Mouse (Mus musculus): ENCODE data around the gene Emd.

- TF ChIP-seq CTCF (IDR thresholded peaks at IDR 0.05; ENCODE audit: control insufficient read depth, insufficient read depth, insufficient read length) (no peak), FOSL1 (IDR thresholded peaks at IDR 0.05; ENCODE audit: insufficient read depth, low read length, poor library complexity, severe bottlenecking) (no peak)
Measured at GRCm38 (mm10) chrX:74283092-74283437, 28.6 kb downstream of the Emd start.
